ENCODE assay signal across 22 mouse cellular contexts in the genomic region with DNA sequence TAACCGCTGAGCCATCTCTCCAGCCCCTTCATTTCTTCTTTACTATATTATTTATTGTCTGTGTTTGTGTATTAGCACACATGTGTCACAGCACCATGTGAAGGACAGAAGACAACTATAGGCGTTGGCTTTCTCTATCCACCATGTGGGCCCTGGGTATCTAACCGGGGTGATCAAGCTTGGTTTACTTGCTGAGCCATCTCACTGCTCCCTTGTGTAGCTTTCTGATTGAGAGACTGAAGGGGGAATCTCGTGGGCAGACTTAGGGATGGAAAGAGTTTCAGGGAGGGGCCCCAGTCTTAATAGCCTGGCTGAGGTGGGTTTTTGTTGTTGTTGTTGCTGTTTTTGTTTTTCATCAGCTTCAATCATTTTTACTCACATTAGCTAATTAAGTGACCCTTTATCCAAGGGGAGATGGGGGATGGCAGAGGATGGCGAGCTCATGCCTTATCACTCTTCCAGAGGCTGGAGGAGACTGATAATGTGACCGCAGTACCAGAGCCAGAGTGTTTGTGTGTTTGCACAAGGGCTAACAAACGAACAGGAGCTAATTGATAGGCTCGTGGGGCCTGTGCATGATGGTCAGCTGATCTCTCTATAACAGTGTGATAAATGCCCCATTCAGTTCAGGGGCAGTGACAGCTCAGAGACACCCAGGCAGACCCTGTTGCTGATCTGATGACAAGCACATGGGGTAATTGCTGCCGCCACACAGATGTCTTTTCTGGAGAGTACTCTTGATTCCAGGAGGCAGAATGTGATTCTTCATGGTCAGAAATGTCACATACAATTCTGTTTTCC. TPM values are rescaled to one million over a fixed set of nuclear protein-coding genes. Genes with fewer than 3 reads are reported as not detected.
DNase-seq lines count a peak whose midpoint lies in the region; ATAC-seq and TF ChIP-seq lines count a peak whose summit lies in the region.
"Had no signal": no experiment of that assay in that cellular context is flagged by ENCODE, and none has a peak within 500 bp of the region (broad histone marks: within the 10 kb centered on the region; RNA-seq: fewer than 3 reads in every experiment).

No protein-coding gene starts in this region.

- ATAC-seq in lung, embryonic 14.5 days (ENCODE audit: insufficient read depth), result 0 out of 2 replicates have a peak, but pooled peaks have one; percentile 35
- ATAC-seq in common myeloid progenitor, adult 5-6 weeks (replicated peaks; ENCODE audit: low read depth, poor library complexity, severe bottlenecking), result peak; percentile 69
- ATAC-seq in liver, embryonic 14.5 days (ENCODE audit: insufficient read depth), result peak; percentile 98
- peak; percentile 64 for ATAC-seq in stomach, embryonic 16.5 days (ENCODE audit: insufficient read depth, low FRiP score)
- no peak for ATAC-seq in midbrain, embryonic 11.5 days (ENCODE audit: low FRiP score)
- ATAC-seq: midbrain, embryonic 15.5 days had no signal

- TF ChIP-seq EP300 in liver, embryonic 14.5 days (IDR thresholded peaks at IDR 0.05; ENCODE audit: low read depth), result peak; percentile 87

- intact Hi-C loops in gastrocnemius, postnatal 14 days (cut with DNase I; ENCODE audit: low total_unique reads), result no loop called here

- TF ChIP-seq CTCF in lung, embryonic 14.5 days (IDR thresholded peaks at IDR 0.05; ENCODE audit: low read depth), result no peak
- no peak for TF ChIP-seq CTCF in liver, embryonic 14.5 days (IDR thresholded peaks at IDR 0.05; ENCODE audit: low read depth)
- no peak for TF ChIP-seq CTCF in lung, adult 2 months (IDR thresholded peaks at IDR 0.05; ENCODE audit: insufficient read depth, low read length)

- no peaks in the 10 kb centered on the region for H3K36me3 ChIP-seq in lung, embryonic 14.5 days (ENCODE audit: insufficient read depth)
- H3K36me3 ChIP-seq in liver, embryonic 14.5 days (replicated peaks; ENCODE audit: control insufficient read depth, insufficient read depth, low read depth), result no peaks in the 10 kb centered on the region
- no peaks in the 10 kb centered on the region for H3K36me3 ChIP-seq in stomach, embryonic 16.5 days (ENCODE audit: control insufficient read depth, insufficient read depth, low read length)
- H3K36me3 ChIP-seq in midbrain, embryonic 11.5 days (ENCODE audit: control insufficient read depth, insufficient read depth, low read length), result no peaks in the 10 kb centered on the region
- H3K36me3 ChIP-seq: embryonic facial prominence, embryonic 12.5 days; forebrain, embryonic 12.5 days; hindbrain, embryonic 15.5 days; midbrain, embryonic 15.5 days had no signal

- no peak overlapping the region for H3K4me2 ChIP-seq in lung, embryonic 14.5 days
- H3K4me2 ChIP-seq in liver, embryonic 14.5 days (ENCODE audit: low read depth), result peak overlapping the region; percentile 48
- H3K4me2 ChIP-seq in stomach, embryonic 16.5 days (ENCODE audit: low read depth, low read length), result no peak overlapping the region
- H3K4me2 ChIP-seq in midbrain, embryonic 11.5 days, result no peak overlapping the region
- H3K4me2 ChIP-seq: embryonic facial prominence, embryonic 12.5 days; forebrain, embryonic 12.5 days; hindbrain, embryonic 15.5 days; midbrain, embryonic 15.5 days had no signal

- DNase-seq in lung, embryonic 14.5 days, result no peak
- DNase-seq in lung, postnatal 25 days (ENCODE audit: low spot score), result no peak
- peak; percentile 67 to 76 (median 73) for DNase-seq in liver, embryonic 14.5 days (ENCODE audit: low read depth in 3 of 3, low spot score in 3 of 3)
- no peak for DNase-seq in midbrain, embryonic 11.5 days (ENCODE audit: low spot score, missing footprints)
- DNase-seq in lung, adult 2 months, result no peak
- no peak for DNase-seq in gastrocnemius, postnatal 14 days
- DNase-seq: cerebellum, adult 9-11 months; lung, postnatal 10 days; thymus, adult 2 months had no signal

- no peak for TF ChIP-seq POLR2A in lung, adult 2 months (IDR thresholded peaks at IDR 0.05; ENCODE audit: borderline replicate concordance, extremely low read depth, low read depth, low read length)

- no peak overlapping the region for H3K27ac ChIP-seq in lung, embryonic 14.5 days (ENCODE audit: low read depth)
- H3K27ac ChIP-seq in liver, embryonic 14.5 days, result peak overlapping the region; percentile 87
- no peak overlapping the region for H3K27ac ChIP-seq in stomach, embryonic 16.5 days (ENCODE audit: low read length)
- no peak overlapping the region for H3K27ac ChIP-seq in midbrain, embryonic 11.5 days (ENCODE audit: low read depth, low read length)
- H3K27ac ChIP-seq: embryonic facial prominence, embryonic 12.5 days; forebrain, embryonic 12.5 days; hindbrain, embryonic 15.5 days; midbrain, embryonic 15.5 days had no signal

- H3K4me1 ChIP-seq in lung, embryonic 14.5 days (ENCODE audit: insufficient read depth), result no peaks in the 10 kb centered on the region; the same call in 1 of the 2 replicates
- H3K4me1 ChIP-seq in liver, embryonic 14.5 days (replicated peaks; ENCODE audit: control insufficient read depth in 2 of 2, insufficient read depth in 2 of 2, low read length in 1 of 2), result peaks cover 21 to 23% of the 10 kb centered on the region in 2 experiments
- no peaks in the 10 kb centered on the region for H3K4me1 ChIP-seq in stomach, embryonic 16.5 days (ENCODE audit: control insufficient read depth, insufficient read depth, low read length)
- no peaks in the 10 kb centered on the region for H3K4me1 ChIP-seq in midbrain, embryonic 11.5 days (ENCODE audit: control insufficient read depth, insufficient read depth, low read length)
- H3K4me1 ChIP-seq in lung, adult 2 months (ENCODE audit: control insufficient read depth, insufficient read depth, low read length), result no peaks in the 10 kb centered on the region; the same call in 1 of the 2 replicates
- H3K4me1 ChIP-seq: embryonic facial prominence, embryonic 12.5 days; hindbrain, embryonic 15.5 days; midbrain, embryonic 15.5 days had no signal

- no peaks in the 10 kb centered on the region for H3K27me3 ChIP-seq in lung, embryonic 14.5 days (ENCODE audit: insufficient read depth, low read length)
- H3K27me3 ChIP-seq in liver, embryonic 14.5 days (ENCODE audit: control insufficient read depth, insufficient read depth, low read length), result no peaks in the 10 kb centered on the region
- H3K27me3 ChIP-seq in stomach, embryonic 16.5 days (ENCODE audit: control insufficient read depth, insufficient read depth, low read length), result no peaks in the 10 kb centered on the region
- no peaks in the 10 kb centered on the region for H3K27me3 ChIP-seq in midbrain, embryonic 11.5 days (ENCODE audit: control insufficient read depth, insufficient read depth, low read length)
- H3K27me3 ChIP-seq: embryonic facial prominence, embryonic 12.5 days; forebrain, embryonic 12.5 days; hindbrain, embryonic 15.5 days; midbrain, embryonic 15.5 days had no signal

- WGBS in lung, embryonic 14.5 days, result 38% methylated on average over 9 of the region's 9 CpGs
- WGBS in liver, embryonic 14.5 days (ENCODE audit: insufficient replicate concordance), result 16% methylated on average over 9 of the region's 9 CpGs
- WGBS in stomach, embryonic 16.5 days, result 47% methylated on average over 9 of the region's 9 CpGs
- WGBS in midbrain, embryonic 11.5 days, result 75% methylated on average over 9 of the region's 9 CpGs
- WGBS in lung, adult 2 months, result 69% methylated on average over 9 of the region's 9 CpGs

- H3K9ac ChIP-seq in lung, embryonic 14.5 days, result no peak overlapping the region
- H3K9ac ChIP-seq in liver, embryonic 14.5 days (replicated peaks), result peak overlapping the region; percentile 57
- H3K9ac ChIP-seq in stomach, embryonic 16.5 days (ENCODE audit: low read length), result no peak overlapping the region
- H3K9ac ChIP-seq in midbrain, embryonic 11.5 days (ENCODE audit: low read length), result no peak overlapping the region
- H3K9ac ChIP-seq: embryonic facial prominence, embryonic 12.5 days; forebrain, embryonic 12.5 days; hindbrain, embryonic 15.5 days; midbrain, embryonic 15.5 days had no signal

- H3K4me3 ChIP-seq in lung, embryonic 14.5 days (ENCODE audit: low read depth, low read length), result no peak overlapping the region
- H3K4me3 ChIP-seq in liver, embryonic 14.5 days (ENCODE audit: insufficient read depth in 1 of 2, low read depth in 2 of 2, low read length in 2 of 2), result no peak overlapping the region
- no peak overlapping the region for H3K4me3 ChIP-seq in stomach, embryonic 16.5 days (replicated peaks; ENCODE audit: low read length)
- no peak overlapping the region for H3K4me3 ChIP-seq in midbrain, embryonic 11.5 days (ENCODE audit: low read depth, low read length)
- no peak overlapping the region for H3K4me3 ChIP-seq in lung, adult 2 months (replicated peaks; ENCODE audit: extremely low read depth, low read depth, low read length)
- H3K4me3 ChIP-seq: embryonic facial prominence, embryonic 12.5 days; forebrain, embryonic 12.5 days; hindbrain, embryonic 15.5 days; midbrain, embryonic 15.5 days had no signal

- H3K9me3 ChIP-seq in lung, embryonic 14.5 days (ENCODE audit: low read depth, low read length), result no peaks in the 10 kb centered on the region
- no peaks in the 10 kb centered on the region for H3K9me3 ChIP-seq in liver, embryonic 14.5 days (ENCODE audit: control insufficient read depth, low read length)
- H3K9me3 ChIP-seq in stomach, embryonic 16.5 days (replicated peaks; ENCODE audit: control insufficient read depth, low read length), result no peaks in the 10 kb centered on the region
- H3K9me3 ChIP-seq in midbrain, embryonic 11.5 days (ENCODE audit: control insufficient read depth, low read length), result no peaks in the 10 kb centered on the region
- H3K9me3 ChIP-seq: embryonic facial prominence, embryonic 12.5 days; forebrain, embryonic 12.5 days; hindbrain, embryonic 15.5 days; midbrain, embryonic 15.5 days had no signal

RNA-seq across cellular contexts. Expression of a gene that starts 20.6 kb away (rescaled TPM):
- not detected in 2 replicates for polyA plus RNA-seq in lung, embryonic 14.5 days (2014; fragmentation: Nextera tagmentation; extraction: Ambion mirVana)
- 0.41 and 0.63 TPM in 2 replicates for total RNA-seq in common myeloid progenitor, adult 5-6 weeks (2017)
- polyA plus RNA-seq in liver, embryonic 14.5 days (2012; rRNA removed), result not detected in 2 replicates
- not detected in 2 replicates for polyA plus RNA-seq in liver, embryonic 14.5 days (2014; fragmentation: Nextera tagmentation; extraction: Ambion mirVana)
- polyA plus RNA-seq in stomach, embryonic 16.5 days (2015; fragmentation: Nextera tagmentation; extraction: Ambion mirVana), result not detected in 2 replicates
- polyA plus RNA-seq in midbrain, embryonic 11.5 days (2014; fragmentation: Nextera tagmentation; extraction: Ambion mirVana), result not detected in 2 replicates
- polyA plus RNA-seq in lung, adult 2 months (2012; rRNA removed), result not detected in 2 replicates
- under 1 TPM in 1 of 2 experiments, not detected in 1; 0.47 TPM for total RNA-seq in gastrocnemius, postnatal 14 days (2021)
- polyA plus RNA-seq: brain, embryonic 14.5 days; embryonic facial prominence, embryonic 12.5 days; forebrain, embryonic 12.5 days; gonadal fat pad, adult 2 months; heart, embryonic 14.5 days; hindbrain, embryonic 15.5 days; kidney, embryonic 14.5 days; limb, embryonic 11.5 days; midbrain, embryonic 15.5 days; small intestine, adult 2 months; thymus, adult 2 months had no signal

RNA-seq across cellular contexts. Expression of a gene that starts 20.6 kb away (rescaled TPM):
- polyA plus RNA-seq in lung, embryonic 14.5 days (2014; fragmentation: Nextera tagmentation; extraction: Ambion mirVana), result not detected in 2 replicates
- not detected in 2 replicates for total RNA-seq in common myeloid progenitor, adult 5-6 weeks (2017)
- not detected in 2 replicates for polyA plus RNA-seq in liver, embryonic 14.5 days (2012; rRNA removed)
- polyA plus RNA-seq in liver, embryonic 14.5 days (2014; fragmentation: Nextera tagmentation; extraction: Ambion mirVana), result not detected in 2 replicates
- polyA plus RNA-seq in stomach, embryonic 16.5 days (2015; fragmentation: Nextera tagmentation; extraction: Ambion mirVana), result not detected in 2 replicates
- not detected in 2 replicates for polyA plus RNA-seq in midbrain, embryonic 11.5 days (2014; fragmentation: Nextera tagmentation; extraction: Ambion mirVana)
- not detected in 2 replicates for polyA plus RNA-seq in lung, adult 2 months (2012; rRNA removed)
- not detected for total RNA-seq in gastrocnemius, postnatal 14 days (2021)
- total RNA-seq: layer of hippocampus, postnatal 25 days had no signal
- polyA plus RNA-seq: brain, embryonic 14.5 days; embryonic facial prominence, embryonic 12.5 days; forebrain, embryonic 12.5 days; heart, embryonic 14.5 days; hindbrain, embryonic 15.5 days; kidney, embryonic 14.5 days; limb, embryonic 11.5 days; midbrain, embryonic 15.5 days; small intestine, adult 2 months; thymus, adult 2 months had no signal

RNA-seq across cellular contexts. Expression of a gene that starts 26.4 kb away (rescaled TPM):
- 7.0 and 7.5 TPM in 2 replicates for polyA plus RNA-seq in lung, embryonic 14.5 days (2014; fragmentation: Nextera tagmentation; extraction: Ambion mirVana)
- total RNA-seq in common myeloid progenitor, adult 5-6 weeks (2017), result not detected in 2 replicates
- 0.12 TPM in 1 of 2 replicates, not detected in the other for polyA plus RNA-seq in liver, embryonic 14.5 days (2012; rRNA removed)
- polyA plus RNA-seq in liver, embryonic 14.5 days (2014; fragmentation: Nextera tagmentation; extraction: Ambion mirVana), result not detected in 2 replicates
- 76.4 and 99.5 TPM in 2 replicates for polyA plus RNA-seq in stomach, embryonic 16.5 days (2015; fragmentation: Nextera tagmentation; extraction: Ambion mirVana)
- polyA plus RNA-seq in midbrain, embryonic 11.5 days (2014; fragmentation: Nextera tagmentation; extraction: Ambion mirVana), result not detected in 2 replicates
- polyA plus RNA-seq in lung, adult 2 months (2012; rRNA removed), result 60.8 and 93.7 TPM in 2 replicates
- not detected for total RNA-seq in gastrocnemius, postnatal 14 days (2021)
- total RNA-seq: layer of hippocampus, postnatal 25 days had no signal

RNA-seq across cellular contexts. Expression of a gene that starts 27.6 kb away (rescaled TPM):
- 26.4 and 28.7 TPM in 2 replicates for polyA plus RNA-seq in lung, embryonic 14.5 days (2014; fragmentation: Nextera tagmentation; extraction: Ambion mirVana)
- 0.05 and 0.14 TPM in 2 replicates for total RNA-seq in common myeloid progenitor, adult 5-6 weeks (2017)
- 0.77 and 0.89 TPM in 2 replicates for polyA plus RNA-seq in liver, embryonic 14.5 days (2012; rRNA removed)
- 0.57 and 1.0 TPM in 2 replicates for polyA plus RNA-seq in liver, embryonic 14.5 days (2014; fragmentation: Nextera tagmentation; extraction: Ambion mirVana)
- polyA plus RNA-seq in stomach, embryonic 16.5 days (2015; fragmentation: Nextera tagmentation; extraction: Ambion mirVana), result 12.3 and 12.6 TPM in 2 replicates
- 70.6 and 84.1 TPM in 2 replicates for polyA plus RNA-seq in midbrain, embryonic 11.5 days (2014; fragmentation: Nextera tagmentation; extraction: Ambion mirVana)
- 23.5 and 23.8 TPM in 2 replicates for polyA plus RNA-seq in lung, adult 2 months (2012; rRNA removed)
- 10 to 100 TPM in 1 of 2 experiments, 1 to 10 TPM in 1; 7.7 to 11.3 TPM for total RNA-seq in gastrocnemius, postnatal 14 days (2021)

RNA-seq across cellular contexts. Expression of a gene that starts 42.6 kb away (rescaled TPM):
- 2.5 and 3.4 TPM in 2 replicates for polyA plus RNA-seq in lung, embryonic 14.5 days (2014; fragmentation: Nextera tagmentation; extraction: Ambion mirVana)
- total RNA-seq in common myeloid progenitor, adult 5-6 weeks (2017), result 0.09 and 0.15 TPM in 2 replicates
- 0.06 and 0.10 TPM in 2 replicates for polyA plus RNA-seq in liver, embryonic 14.5 days (2012; rRNA removed)
- 0.10 and 0.18 TPM in 2 replicates for polyA plus RNA-seq in liver, embryonic 14.5 days (2014; fragmentation: Nextera tagmentation; extraction: Ambion mirVana)
- polyA plus RNA-seq in stomach, embryonic 16.5 days (2015; fragmentation: Nextera tagmentation; extraction: Ambion mirVana), result 2.6 and 3.0 TPM in 2 replicates
- polyA plus RNA-seq in midbrain, embryonic 11.5 days (2014; fragmentation: Nextera tagmentation; extraction: Ambion mirVana), result 1.5 and 1.8 TPM in 2 replicates
- polyA plus RNA-seq in lung, adult 2 months (2012; rRNA removed), result 3.7 and 5.7 TPM in 2 replicates
- total RNA-seq in gastrocnemius, postnatal 14 days (2021), result 10 to 100 TPM; 10.8 to 13.4 TPM

Comparison
In these comparisons a context has a peak if more than half of its experiments do, and no peak if none do; other contexts are left out.
1. DNase-seq: peak in liver, embryonic 14.5 days (3 of 3); none in lung, embryonic 14.5 days (single experiment), lung, postnatal 25 days (single experiment), midbrain, embryonic 11.5 days (single experiment), lung, adult 2 months (single experiment) and gastrocnemius, postnatal 14 days (single experiment).